Mouse (Mus musculus): ENCODE results near the gene Pfkfb2.
"Not testable (repeated sequence)": the region's sequence is repeated elsewhere in the genome, so short reads cannot be mapped to it uniquely, and the experiment has no call there.

Pfkfb2 gene

DNA sequence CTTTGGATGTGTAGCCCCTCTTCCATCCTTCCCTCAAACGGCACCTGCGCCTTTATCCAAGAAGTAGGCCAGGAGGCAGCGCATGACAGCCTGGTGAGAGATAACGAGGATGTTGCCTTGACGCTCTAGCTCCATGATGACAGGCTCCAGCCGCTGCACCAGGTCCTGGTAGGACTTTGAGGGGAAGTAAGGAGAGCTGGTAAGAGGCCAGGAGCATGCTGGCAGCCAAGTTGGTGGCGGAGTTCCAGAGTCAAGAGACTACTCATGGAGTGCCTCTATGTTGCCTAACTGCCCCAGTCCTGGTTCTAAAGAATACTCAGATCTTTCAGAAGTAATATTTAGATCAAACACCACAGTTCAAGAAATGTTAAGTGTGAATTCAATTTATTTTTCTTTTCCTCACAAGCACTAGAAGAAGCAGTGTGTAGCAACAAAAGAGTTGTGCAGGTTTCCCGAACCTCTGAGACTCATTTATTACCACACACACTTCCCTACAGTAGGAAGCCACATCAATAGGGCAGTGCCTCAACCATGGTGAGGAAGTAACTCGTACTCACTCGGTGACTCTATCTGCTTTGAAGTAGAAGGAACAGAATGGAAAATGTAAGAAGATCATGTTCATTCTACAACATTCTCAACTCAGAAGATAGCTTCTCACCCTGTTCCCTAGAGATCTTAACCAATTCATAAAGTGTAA is 29.0 kb downstream of the Pfkfb2 start:
- no peak for DNase-seq (ENCODE audit: low read depth, low spot score)

DNA sequence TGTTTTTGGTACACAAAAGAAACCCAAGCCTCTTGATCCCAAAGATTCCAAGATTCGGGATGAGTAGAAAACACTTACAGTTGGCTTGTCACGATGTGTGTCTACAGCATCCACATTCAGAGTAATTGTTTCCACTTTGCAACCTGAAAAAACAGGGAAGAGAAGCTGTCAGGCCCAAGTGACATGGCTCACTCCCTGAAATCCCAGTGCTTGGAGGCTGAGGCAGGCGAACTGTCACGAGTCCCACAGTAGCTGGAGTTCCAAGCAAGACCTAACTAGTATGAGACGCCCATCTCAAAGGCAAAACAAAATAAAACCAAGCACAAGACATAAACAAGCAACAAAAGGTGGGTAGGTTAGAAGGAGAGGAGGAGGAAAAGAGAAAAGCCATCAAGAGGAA is 30.5 kb downstream of the Pfkfb2 start:
- no peak for DNase-seq (ENCODE audit: low read depth, low spot score)

DNA sequence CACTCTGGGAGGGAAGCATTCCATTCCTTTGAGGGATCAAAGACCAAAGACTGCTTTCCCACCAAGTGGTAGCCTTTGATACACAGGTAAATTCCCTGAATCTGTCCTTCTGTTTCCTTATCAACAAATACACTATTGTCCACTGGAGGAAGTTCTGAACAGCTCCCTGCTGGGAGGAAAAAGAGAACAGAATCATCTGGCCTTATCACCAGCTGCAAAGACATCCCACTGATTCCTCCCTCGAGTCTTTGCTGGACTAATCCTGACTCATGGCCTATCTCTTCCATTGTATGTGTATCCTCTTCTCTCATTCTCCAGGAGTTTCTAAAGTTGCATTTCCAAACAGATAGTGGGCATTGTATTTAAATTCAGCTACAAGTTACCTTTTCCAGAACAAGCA is 45.1 kb downstream of the Pfkfb2 start:
- DNase-seq (ENCODE audit: low read depth, low spot score) = no peak

DNA sequence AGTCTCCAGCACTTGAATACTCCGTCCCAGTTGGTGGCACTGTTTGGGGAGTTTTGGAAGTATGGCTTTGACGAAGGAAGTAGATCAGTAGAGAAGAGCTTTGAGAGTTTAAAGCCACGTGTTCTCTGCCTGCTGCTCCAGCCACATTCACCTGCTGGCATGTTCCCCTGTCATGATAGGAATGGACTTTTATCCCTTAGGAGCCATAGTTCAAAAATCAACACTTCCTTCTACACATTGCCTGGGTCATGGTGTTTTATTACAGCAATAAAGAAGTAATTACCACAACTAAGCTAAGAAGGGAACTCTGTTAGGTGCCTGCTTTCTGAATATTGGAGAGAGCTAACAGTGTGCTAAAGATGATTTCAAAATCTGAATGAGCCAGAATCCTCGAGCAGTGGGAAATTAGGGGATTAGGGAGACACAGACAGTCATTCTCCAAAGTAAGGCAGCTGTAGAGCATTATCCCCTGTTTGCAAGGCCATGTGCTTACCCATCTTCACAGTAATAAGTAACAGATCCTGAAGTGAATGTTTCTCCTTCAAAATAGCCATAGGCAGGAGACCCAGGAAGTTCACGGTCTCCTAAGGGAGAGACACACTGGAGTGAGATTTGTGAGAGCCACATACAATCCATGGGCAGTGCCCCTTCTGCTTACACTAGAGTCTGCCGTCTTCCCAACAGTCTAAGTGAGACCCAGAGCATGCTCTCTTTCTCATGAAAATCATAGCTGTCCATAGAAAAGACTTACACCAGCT is 47.2 kb downstream of the Pfkfb2 start:
- no peak for DNase-seq (ENCODE audit: low read depth, low spot score)

DNA sequence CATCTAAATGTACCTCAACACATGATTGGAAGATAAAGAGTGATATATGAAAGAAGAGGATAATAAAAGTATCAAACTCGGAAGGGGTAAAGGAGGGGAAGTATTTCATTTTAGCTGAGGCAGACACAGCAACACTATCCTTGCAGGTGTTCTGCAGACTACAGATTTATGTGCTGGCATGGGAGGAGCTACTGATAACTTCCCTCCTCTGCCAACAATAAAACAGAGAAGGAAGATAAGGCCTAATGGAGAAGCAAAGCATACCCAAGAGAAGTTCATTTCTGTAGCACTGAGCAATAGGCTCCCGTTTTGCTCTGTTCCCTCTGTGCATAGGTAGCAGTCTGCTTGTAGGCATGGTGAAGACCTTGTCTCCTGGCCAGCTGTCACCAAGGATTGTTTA is 48.0 kb downstream of the Pfkfb2 start:
- DNase-seq (ENCODE audit: low read depth, low spot score) = no peak

DNA sequence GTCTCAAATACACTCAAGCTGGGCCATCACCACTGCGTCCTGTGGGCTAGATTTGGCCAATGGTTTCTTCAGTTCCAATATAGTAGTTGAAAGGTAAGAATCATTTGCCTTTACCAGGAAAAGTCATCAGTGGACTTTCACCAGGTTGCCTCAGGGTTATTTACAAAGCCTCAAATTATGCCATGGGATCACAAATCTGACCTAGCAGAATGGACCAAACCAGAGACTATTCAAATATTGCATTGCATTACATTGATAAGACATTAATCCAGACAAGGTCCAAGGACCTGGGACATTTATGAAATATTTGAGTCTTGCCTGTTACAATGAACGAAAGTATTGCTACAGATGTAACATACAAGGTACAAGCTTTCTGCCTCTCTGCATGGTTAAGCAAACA is 50.5 kb downstream of the Pfkfb2 start:
- DNase-seq (ENCODE audit: low read depth, low spot score) = no peak

DNA sequence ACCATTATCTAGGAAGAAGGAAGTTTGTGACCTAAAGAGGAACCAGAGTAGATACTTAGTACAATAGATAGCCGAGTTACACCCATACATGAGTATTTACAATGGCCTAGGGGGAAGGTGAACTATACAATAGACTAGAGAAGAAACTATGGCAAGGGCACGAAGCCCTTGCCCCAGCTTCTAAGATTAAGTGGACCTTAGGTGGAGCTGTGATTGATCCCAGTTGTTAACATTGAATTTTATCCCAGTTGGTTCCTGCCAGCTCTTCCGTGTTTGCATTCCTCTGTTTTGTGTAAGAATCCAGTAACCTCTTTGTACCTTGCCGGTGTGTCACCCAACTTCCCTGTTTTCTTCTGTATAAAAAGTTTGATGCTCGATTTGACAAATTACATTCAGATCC is 65.5 kb downstream of the Pfkfb2 start:
- DNase-seq (ENCODE audit: low read depth, low spot score) = not testable (repeated sequence)

DNA sequence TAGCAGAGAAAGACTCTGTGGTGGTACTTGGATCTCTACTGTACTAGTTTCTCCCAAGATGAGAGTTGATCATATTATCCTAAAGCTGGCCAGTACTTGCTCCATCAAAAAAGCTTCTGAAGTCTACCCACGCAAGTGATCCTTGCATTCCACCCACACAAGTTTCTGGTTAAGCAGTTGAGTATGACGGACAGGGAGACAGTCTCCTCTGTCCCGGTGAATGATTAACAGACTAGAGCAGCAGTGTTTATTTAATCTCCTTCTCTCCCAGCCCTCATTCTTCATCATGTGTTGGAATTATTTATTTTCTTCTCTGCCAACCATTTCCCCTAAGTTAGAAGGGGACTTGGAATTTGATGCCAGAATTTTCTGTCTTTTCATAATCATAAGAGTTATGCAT is 67.6 kb downstream of the Pfkfb2 start, which contains the start of gene C4bp:
C4bp (minus strand) TSS at position 179 of the 400 bp plus-strand sequence.
- DNase-seq (ENCODE audit: low read depth, low spot score) = no peak

DNA sequence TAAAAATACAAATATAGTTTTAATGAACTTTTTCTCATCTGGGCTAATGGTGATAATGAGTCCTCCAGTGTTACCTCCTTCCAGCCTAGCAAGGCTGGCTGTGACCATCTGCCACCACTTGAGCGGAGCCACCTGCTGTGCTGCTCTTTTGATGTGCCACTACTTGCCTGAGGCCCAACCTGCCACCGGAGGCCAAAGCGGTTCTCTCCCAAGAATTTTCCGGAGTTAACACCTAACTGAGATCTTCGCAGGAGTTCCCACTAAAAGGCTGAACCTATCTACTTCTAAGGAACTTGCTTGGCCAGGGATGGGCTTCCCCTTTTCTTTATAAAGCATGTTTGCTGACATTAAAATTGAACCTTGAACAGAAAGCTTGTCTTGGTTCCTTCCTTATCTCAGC is 69.4 kb downstream of the Pfkfb2 start:
- DNase-seq (ENCODE audit: low read depth, low spot score) = not testable (repeated sequence)

DNA sequence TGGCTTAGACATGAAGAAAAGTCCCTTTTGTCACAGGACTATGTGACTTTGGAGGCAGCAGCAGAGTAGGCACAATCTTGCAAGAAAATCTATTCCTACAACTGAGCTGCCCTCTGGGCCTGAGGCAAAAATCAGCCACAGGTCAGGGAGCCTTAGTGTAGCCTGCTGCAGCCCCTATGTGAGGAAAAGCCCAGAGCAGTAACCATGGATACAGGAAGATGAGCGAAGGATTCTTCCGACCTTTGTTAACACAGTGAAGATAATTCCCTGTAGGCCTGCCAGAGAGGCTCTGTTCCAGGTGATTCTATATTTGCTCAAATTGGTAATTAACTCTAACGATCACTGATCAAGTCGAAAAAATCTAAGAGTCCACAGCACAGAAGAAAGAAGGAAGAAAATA is 85.0 kb downstream of the Pfkfb2 start:
- DNase-seq (ENCODE audit: low read depth, low spot score) = no peak

DNA sequence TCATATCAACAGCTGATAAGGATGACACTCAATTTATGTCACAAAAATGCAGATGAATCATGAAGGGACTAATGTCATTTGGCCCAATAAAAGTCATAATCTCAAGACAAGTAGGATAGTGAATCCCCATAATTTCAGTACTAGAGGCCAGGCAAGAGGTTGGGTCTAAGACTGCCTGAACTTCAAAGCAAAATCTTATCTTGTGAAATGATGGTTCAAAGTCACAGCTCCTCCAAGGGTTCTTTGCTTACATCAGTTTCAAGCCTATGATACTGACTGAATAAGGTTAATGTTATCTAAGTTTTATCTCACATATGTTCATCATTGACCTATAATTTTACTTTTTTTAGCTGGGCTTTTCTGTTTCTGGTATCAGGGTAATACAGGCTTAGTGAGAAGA is 88.1 kb downstream of the Pfkfb2 start:
- DNase-seq (ENCODE audit: low read depth, low spot score) = no peak
